Mouse (Mus musculus): ENCODE measurements around the gene Caprin1.

DNA sequence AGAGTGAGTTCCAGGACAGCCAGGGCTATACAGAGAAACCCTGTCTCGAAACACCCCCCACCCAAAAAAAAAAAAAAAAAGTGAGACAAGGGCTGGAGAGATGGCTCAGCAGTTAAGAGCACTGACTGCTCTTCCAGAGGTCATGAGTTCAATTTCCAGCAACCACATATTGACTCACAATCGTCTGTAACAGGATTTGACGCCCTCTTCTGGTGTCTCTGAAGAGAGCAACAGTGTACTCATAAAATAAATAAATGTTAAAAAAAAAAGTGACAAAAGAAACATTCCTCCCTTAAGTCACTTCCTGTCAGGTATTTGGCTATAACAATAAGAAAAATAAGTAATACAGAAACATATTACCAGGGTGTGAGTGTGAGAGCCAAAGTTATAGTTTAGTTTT, 41.0 kb upstream of the Caprin1 start:
- no peak for TF ChIP-seq POLR2A (IDR thresholded peaks at IDR 0.05; ENCODE audit: borderline replicate concordance, extremely low read depth, low read depth, low read length)
- TF ChIP-seq CTCF (IDR thresholded peaks at IDR 0.05; ENCODE audit: insufficient read depth, low read length) = no peak

All from lung, adult 2 months (tissue).